Mouse (Mus musculus) brain, embryonic 14.5 days (tissue): ENCODE measurements around the gene Negr1. TPM values are rescaled to one million over a fixed set of nuclear protein-coding genes. Genes with fewer than 3 reads are reported as not detected.

Source experiments
- DNase-seq: peaks from one replicate; pipeline ENCODE4 v3.0.0-alpha.2; 2011; ENCODE audit warnings: low read depth
- CTCF ChIP-seq: fragments of 200-500 bp; IDR thresholded peaks from 2 replicates; pipeline ENCODE4 v1.5.1; 2012; ENCODE audit warnings: inconsistent platforms, mild to moderate bottlenecking, moderate library complexity, borderline replicate concordance; ENCODE audit not compliant: insufficient read depth, insufficient read length; ENCODE audit errors: extremely low read depth
- POLR2A ChIP-seq: fragments of 200-500 bp; IDR thresholded peaks from 2 replicates; pipeline ENCODE4 v1.6.1; 2012; ENCODE audit warnings: mild to moderate bottlenecking, inconsistent platforms, borderline replicate concordance; ENCODE audit not compliant: poor library complexity, insufficient read depth, insufficient read length, severe bottlenecking; ENCODE audit errors: extremely low read depth
- polyA plus RNA-seq: library from polyadenylated mRNA; depleted of rRNA; stranded (reverse); fragments of >200 nt; gene quantifications from 2 replicates; pipeline ENCODE4 v1.2.3, GENCODE M21; 2012

The Negr1 gene
- polyA plus RNA-seq, 1 experiment, result 61.0 TPM

DNA sequence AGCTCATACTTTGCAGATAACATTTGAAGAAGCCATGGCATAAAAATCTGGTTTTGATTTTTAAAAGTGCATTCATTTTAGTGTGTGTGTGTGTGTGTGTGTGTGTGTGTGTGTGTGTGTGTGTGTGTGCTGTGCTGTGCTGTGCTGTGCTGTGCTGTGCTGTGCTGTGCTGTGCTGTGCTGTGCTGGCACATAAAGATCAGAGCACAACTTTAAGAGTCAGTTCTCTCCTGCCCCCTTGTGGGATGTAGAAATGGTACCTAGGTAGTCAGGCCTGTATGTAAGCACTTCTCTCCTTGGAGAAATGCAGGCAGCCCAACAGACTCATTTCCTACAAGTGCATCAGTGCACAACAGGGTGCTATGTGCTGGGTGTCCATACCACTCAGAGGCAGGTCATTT, 547.7 kb downstream of the Negr1 start:
- TF ChIP-seq CTCF (peak; percentile 50; the same call in 1 of the 2 replicates), POLR2A (no peak)
- peak; percentile 84 for DNase-seq

DNA sequence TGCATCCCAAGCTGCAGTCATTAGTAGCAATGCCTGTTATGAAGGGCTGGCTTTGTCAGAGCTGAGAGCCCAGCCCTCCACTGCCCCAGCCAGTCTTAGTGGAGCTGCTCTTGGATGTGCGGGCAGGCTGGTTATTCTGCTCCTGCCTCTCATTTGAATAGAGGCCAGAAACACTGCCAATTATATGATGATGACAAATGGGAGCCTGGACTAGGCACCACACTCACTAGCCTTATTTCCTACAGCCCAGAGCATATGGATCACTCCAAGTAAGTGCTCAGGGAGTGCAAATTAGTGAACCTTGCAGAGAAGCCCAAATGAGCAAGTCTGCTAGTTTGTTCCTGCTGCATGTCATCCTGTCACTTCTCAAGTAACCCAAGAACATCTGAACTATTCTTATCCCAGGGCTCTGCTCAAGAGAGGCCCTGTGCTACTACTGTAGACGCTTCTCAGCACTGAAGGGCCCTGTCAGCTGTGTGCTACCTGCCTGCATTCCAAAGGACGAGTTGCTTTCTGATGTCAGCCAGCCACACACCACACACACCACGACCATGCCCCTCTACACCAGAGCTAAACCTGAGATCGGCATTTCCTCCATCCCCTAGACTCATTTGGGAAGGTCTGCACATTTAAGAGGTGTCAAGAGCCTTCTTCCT, 553.6 kb downstream of the Negr1 start:
- peak; percentile 83 for DNase-seq
- TF ChIP-seq POLR2A (no peak), CTCF (no peak)

DNA sequence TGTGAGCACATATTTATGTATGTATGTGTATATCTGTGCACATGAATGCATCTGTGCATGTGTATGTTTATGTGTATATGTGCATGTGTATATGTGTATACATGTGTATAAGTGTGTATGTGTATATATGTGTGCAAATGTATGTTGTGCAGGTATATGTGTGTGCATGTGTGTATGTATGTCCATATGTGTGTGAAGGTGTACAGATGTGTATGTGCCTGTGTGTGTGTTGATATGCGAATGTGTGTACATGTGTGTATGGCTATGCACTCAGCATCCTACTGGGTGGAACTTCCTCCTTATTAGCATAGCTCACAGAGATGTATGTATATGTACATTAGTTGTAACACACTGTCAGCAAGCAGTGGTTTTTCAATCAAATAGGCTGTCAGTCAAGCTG, 554.4 kb downstream of the Negr1 start:
- DNase-seq, result no peak
- TF ChIP-seq POLR2A (no peak), CTCF (no peak)

DNA sequence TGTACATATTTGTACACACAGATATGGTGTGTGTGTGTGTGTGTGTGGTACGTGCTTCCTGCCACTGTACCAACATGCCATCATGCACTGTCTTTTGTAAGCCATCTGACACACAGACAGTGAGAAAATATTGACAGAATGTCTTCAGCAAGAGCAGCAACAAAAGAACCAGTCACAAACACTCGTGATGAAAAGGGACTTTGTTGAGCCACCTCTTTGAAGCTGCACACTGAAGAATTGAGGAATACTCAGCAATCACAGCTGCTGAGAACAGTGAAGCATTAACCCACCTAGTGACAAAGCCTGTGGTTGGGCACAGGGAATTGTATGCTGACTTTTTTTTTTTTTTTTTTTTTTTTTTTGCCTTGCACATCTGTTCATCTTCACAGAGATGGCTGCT, 558.3 kb downstream of the Negr1 start:
- DNase-seq, result peak; percentile 54
- no peak for TF ChIP-seq POLR2A
- TF ChIP-seq CTCF, result no peak

DNA sequence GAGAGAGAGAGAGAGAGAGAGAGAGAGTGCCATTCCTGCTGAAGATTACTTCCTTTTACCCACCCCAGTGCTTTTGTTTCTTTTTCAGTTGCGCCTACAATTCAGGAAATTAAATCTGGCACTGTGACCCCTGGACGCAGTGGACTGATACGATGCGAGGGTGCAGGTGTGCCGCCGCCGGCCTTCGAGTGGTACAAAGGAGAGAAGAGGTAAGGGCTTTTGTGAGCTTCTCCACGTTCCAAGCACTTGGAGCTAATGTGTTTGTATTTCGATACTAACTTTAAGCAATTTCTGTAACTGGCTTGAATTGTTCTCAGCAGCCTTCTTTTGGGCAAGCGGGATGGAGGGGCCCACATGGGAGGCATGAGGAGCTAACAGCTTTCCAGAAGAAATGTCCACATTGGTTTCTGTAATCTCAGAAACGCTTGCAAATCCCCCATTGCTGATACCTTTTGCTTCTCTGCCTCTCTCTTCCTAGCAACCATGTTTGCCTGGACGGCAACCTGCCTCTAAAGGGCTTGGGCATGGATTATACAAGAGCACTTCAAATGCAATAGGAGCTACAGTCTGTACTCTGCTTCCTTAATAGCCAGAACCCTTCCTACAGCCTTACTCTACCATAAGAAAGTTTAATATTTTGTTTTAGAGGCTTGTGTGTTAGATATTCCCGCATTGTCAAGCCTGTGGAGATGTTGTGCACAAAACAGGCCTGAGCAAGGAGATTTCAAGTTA, 584.7 kb downstream of the Negr1 start:
- TF ChIP-seq POLR2A (no peak), CTCF (no peak)
- DNase-seq, result no peak

DNA sequence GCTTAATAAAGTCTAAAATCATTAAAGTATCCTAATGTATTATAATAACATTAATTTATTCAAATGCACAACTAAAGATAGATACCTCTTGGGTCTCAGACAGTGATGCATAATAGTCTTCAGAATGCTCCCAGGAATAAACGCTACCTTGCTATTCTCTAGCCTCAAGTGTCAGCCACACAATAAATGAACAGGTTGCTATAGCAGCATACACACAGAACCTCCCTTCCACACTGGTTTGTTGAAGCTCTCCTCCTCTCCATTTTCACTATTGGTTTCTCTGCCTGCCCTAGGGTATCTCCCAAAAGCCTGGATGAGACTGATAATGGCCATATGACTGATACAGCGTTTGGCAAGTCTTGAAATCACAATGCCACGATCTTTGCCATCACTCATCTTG, 593.3 kb downstream of the Negr1 start:
- no peak for TF ChIP-seq POLR2A
- TF ChIP-seq CTCF, result no peak
- DNase-seq, result peak; percentile 35

DNA sequence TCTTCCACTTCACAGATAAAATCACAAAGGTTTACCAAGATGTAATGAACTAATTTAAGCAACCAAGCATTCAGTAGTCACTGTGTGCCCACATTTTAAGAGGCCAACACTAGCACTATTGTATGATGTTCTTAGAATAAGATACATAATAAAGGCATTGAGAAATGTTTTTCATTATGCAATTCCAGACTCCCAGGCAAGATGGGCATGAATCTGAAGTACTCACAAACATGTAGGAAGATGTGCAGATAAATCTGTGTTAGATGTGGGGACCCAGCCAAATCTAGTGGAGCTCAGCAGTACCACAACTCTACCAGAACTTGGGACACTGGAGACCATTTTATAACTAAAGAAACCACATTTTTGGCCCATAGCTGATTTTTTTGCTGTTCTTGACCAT, 593.9 kb downstream of the Negr1 start:
- no peak for DNase-seq
- TF ChIP-seq POLR2A (no peak), CTCF (no peak)

DNA sequence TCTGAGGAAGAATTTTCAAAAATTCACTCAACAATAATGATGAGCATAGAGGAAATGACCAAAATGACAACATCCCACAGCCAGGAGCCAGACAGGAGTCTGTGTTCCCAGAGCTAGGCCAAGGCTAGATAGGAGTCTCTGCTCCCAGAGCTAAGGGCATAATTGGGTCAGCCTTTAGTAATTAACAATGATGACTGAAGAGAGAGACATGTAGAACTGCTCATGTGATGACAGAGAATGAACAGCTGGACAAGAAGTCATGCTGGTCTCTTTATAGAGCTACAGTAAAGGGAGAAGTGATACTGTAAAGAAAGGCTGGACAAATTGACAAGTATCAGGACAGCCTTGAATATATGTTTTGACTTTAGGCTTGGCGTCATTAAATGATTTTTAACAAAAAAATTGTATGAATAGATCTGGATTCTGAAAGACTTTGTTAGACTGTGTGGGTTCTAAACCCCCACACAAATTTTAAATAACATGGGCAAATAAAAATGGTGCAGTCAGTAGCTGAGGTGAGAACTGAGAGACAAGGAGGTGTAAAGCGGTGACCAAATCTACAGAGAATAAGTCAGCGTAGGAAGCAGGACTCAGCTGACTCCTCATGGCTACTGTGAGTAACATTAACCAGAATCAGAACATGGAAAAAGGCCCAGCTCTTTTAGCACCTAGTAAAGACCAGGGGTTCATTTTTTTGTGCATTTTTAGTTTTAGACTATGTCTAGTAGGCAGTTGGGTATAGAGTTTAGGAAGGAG, 603.4 kb downstream of the Negr1 start:
- no peak for DNase-seq
- TF ChIP-seq POLR2A (no peak), CTCF (no peak)

DNA sequence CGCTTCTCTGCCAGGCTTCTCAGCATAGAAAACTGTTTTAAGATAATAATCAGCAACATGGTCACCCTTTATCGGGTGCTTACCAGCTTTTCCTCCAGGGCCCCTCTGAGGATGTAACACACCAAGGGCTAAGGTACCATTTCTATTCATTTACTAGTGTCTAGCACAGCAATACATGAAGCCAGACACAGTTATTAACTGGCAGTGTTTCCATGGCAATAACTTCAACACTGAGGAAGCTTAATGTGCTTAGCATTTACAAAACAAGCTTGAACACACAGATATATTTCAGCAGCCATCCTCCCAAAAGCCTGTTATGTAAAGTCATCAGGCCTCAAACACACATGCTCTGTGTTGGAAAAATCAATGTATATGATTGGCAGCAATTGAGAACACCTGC, 620.4 kb downstream of the Negr1 start:
- peak; percentile 68 for DNase-seq
- no peak for TF ChIP-seq POLR2A
- no peak for TF ChIP-seq CTCF

DNA sequence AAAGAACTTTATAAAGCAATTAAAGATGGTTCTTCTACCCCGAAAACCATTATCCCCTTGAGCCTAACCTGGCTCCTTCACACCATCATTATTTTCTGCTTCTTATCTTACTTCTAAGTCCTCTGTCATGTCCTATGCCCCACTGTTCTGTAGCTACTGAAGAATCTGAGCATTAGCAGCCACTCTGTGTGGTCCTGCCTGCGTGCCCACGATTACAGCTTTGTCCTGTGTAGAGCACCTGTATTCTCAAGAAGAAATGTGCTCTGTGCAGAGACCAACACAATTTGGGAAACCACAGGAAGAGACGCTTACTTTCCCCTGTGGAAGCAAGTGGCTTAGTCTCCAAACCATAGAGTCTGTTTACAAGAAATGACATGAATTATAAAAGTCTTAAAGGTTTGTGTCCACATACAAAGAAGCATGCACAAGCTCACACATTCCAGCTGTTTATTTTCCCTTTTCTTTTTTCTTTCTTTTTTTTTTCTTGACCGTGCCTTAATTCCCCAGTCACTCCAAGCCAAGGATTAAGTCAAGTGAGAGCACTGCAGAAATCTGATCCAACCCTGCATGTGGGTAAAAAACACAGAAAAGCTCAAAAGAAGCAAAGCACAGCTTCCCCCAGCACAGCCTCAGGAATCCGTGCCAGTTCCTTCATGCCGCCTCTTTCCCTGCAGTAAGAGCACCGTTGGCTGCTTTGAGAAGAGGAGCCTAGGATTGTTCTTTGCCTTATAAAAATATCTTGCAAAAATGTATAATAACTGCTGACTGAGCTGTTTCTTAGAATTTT, 627.5 kb downstream of the Negr1 start:
- DNase-seq, result peak; percentile 55

DNA sequence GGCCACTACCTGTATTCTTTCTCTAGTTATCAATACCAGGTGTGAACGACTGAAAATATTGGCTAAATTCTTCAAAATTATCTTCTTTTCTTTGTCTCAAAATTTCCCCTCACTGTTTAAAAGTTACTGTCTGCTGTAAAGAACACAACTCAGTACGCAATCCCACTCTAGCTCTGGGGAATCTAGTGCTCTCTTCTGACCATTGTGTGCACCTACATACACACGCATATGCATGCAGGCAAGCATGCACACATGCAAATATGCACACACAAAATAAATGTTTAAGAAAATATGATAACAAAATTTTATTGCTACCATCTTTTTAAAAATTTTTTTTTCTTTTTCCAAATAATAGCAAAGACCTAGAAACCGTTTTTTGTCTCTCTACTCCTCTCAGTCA, 628.2 kb downstream of the Negr1 start:
- TF ChIP-seq POLR2A (no peak), CTCF (no peak)
- peak; percentile 27 for DNase-seq

More for the DNA sequence above, 627.5 kb downstream of the Negr1 start:
- no peak for TF ChIP-seq POLR2A
- no peak for TF ChIP-seq CTCF

DNA sequence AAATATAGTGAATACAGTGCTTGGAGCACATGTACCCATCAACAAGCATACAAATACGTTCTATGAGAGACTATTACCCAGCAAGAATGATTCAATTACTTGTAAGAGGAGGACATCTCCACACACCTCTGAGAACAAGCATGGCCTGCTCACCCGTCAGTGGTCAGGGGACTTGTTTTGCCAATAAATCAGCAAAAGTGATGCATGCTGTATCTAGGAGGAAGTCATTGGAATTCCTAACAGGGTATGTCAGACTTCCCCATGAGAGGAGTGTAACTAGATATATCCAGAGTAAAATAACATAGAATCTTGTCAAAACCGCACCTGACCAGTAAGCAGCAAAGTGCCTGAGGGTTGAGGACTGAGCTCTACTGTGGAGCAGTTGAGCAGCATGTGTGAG, 629.0 kb downstream of the Negr1 start:
- no peak for DNase-seq
- TF ChIP-seq POLR2A (no peak), CTCF (no peak)
